Mouse (Mus musculus) bone marrow macrophage, adult 2 months (primary cell): ENCODE results near the gene Gm17359.

Experiments used
- CTCF ChIP-seq: IDR thresholded peaks from 2 replicates; pipeline ENCODE4 v1.5.1; 2012; ENCODE audit warnings: low read depth, mild to moderate bottlenecking, low read length, moderate library complexity
- POLR2A ChIP-seq: IDR thresholded peaks from 2 replicates; pipeline ENCODE4 v1.6.1; 2012; ENCODE audit warnings: mild to moderate bottlenecking, low read depth, low read length, borderline replicate concordance

GRCm38 (mm10) chr3:79493064-79493463 is 156.6 kb downstream of the Gm17359 start:
- TF ChIP-seq CTCF (no peak), POLR2A (no peak)
